Mouse (Mus musculus): Measurements from ENCODE around the gene Cubn.

DNA sequence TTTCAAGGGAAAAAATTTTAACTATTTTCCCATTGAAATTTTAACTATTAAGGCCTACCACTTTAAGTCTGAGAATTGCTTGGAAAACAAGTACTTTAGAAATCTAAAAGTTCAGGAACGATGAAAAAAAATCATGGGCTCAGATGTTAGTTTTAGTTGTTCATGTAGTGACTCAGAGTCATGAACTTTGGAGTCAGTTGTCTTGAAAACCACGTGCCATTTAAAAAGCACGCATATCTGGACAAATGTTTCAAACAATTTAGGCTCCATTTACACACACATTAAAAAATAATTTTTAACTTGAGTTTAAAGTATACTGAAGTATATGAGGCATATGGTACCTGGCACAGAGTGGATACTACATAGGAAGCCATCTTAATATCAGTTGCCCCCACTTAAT, 24.9 kb downstream of the Cubn start:
- TF ChIP-seq CTCF (conservative IDR thresholded peaks at IDR 0.05; ENCODE audit: low read length) (no peak), NANOG (IDR thresholded peaks at IDR 0.05; ENCODE audit: borderline replicate concordance, low read length) (no peak), POU5F1 (IDR thresholded peaks at IDR 0.05; ENCODE audit: borderline replicate concordance, low read length) (no peak)
